Mouse (Mus musculus) lung, adult 2 months (tissue): ENCODE results near the gene Tjp1. TPM values are rescaled to one million over a fixed set of nuclear protein-coding genes. Genes with fewer than 3 reads are reported as not detected.

Source experiments
- DNase-seq: peaks from one replicate; pipeline ENCODE4 v3.0.0; 2022
- H3K4me1 ChIP-seq: fragments of 200-500 bp; 2 replicates; pipeline ENCODE4 v1.6.1; 2011; ENCODE audit warnings: low read length; ENCODE audit not compliant: control insufficient read depth, insufficient read depth
- H3K4me3 ChIP-seq: fragments of 200-500 bp; replicated peaks from 2 replicates; pipeline ENCODE3; 2011; ENCODE audit warnings: low read depth, mild to moderate bottlenecking, control low read depth, low read length; ENCODE audit errors: extremely low read depth
- CTCF ChIP-seq: fragments of 200-500 bp; IDR thresholded peaks from 2 replicates; pipeline ENCODE4 v1.5.1; 2011; ENCODE audit warnings: mild to moderate bottlenecking, low read length, control low read depth; ENCODE audit not compliant: insufficient read depth
- POLR2A ChIP-seq: fragments of 200-500 bp; IDR thresholded peaks from 2 replicates; pipeline ENCODE4 v1.6.1; 2011; ENCODE audit warnings: low read depth, mild to moderate bottlenecking, control low read depth, low read length, borderline replicate concordance; ENCODE audit errors: extremely low read depth
- WGBS: fragments of 180-500 bp; shearing (Covaris S2); methylation state at CpG from one replicate; pipeline ENCODE4 v1.1.7; 2018; 5-methylcytosine and 5-hydroxymethylcytosine counted together
- polyA plus RNA-seq: library from polyadenylated mRNA; depleted of rRNA; stranded (reverse); fragments of >200 nt; gene quantifications from 2 replicates; pipeline ENCODE4 v1.2.3, GENCODE M21; 2012

The Tjp1 gene
- polyA plus RNA-seq, 1 experiment = 64.8 TPM

- TF ChIP-seq POLR2A (no peak), CTCF (peak; percentile 88)
- no peak overlapping the region for H3K4me3 ChIP-seq
- DNase-seq = peak; percentile 84
- 16% methylated on average over 12 of the region's 12 CpGs for WGBS
- H3K4me1 ChIP-seq = 0 out of 2 replicates have a peak, but pooled peaks cover 2% of the 10 kb centered on the region
Measured at GRCm38 (mm10) chr7:65519788-65520563, 7.6 kb downstream of the Tjp1 start.

DNA sequence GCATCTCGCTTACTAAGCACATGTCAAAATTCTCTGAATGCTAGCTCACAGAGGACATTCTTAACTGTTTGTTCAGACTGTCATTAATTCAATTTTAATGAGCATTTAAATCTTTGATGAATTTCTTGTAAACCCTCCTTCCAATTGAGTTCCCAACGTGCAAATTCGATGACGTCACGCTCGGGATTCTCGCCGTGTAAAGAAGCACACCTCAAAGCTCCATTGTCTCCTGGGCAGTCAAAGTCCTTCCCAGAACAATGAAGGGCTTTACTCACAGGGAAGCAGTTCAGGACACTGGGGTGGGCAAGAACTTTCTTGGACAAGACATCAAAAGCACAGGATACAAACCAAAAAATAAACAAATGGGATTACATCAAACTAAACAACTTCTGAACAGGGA, 10.7 kb downstream of the Tjp1 start:
- 37% methylated on average over 8 of the region's 8 CpGs for whole genome bisulfite sequencing
- DNase-seq = no peak
- TF ChIP-seq POLR2A = no peak
- no peak for TF ChIP-seq CTCF
- Histone ChIP-seq H3K4me3 (no peak overlapping the region), H3K4me1 (0 out of 2 replicates have a peak, but pooled peaks cover 2% of the 10 kb centered on the region)

- H3K4me1 ChIP-seq = no peaks in the 10 kb centered on the region
- DNase-seq = no peak
- TF ChIP-seq CTCF (no peak), POLR2A (no peak)
- WGBS = 53% methylated on average over 10 of the region's 10 CpGs
- no peak overlapping the region for H3K4me3 ChIP-seq
Measured at GRCm38 (mm10) chr7:65513451-65514179, 14.0 kb downstream of the Tjp1 start.

GRCm38 (mm10) chr7:65509357-65509756, 18.2 kb downstream of the Tjp1 start:
- WGBS = 68% methylated on average over 3 of the region's 3 CpGs
- DNase-seq = no peak
- no peaks in the 10 kb centered on the region for H3K4me1 ChIP-seq
- no peak for TF ChIP-seq POLR2A
- TF ChIP-seq CTCF = no peak
- H3K4me3 ChIP-seq = no peak overlapping the region

DNA sequence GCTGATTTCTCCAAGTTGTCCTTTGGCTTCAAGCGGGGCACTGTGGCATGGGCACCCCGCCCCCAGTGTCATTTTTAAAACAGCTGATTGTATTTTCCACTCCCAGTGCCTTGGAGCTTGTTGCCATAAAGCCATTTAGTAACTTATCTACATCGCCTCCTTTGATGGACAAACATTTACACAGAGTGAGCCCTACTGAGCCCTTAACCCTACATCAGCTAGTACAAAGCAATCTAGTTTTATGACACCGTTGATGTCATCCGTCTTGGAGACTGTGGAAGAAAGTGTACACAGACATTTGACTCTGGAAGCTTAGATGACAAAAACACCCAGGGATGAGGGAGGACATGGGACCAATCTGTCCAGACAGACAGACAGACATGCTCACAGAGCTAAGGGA, 20.2 kb downstream of the Tjp1 start:
- WGBS = 66% methylated on average over 5 of the region's 5 CpGs

DNA sequence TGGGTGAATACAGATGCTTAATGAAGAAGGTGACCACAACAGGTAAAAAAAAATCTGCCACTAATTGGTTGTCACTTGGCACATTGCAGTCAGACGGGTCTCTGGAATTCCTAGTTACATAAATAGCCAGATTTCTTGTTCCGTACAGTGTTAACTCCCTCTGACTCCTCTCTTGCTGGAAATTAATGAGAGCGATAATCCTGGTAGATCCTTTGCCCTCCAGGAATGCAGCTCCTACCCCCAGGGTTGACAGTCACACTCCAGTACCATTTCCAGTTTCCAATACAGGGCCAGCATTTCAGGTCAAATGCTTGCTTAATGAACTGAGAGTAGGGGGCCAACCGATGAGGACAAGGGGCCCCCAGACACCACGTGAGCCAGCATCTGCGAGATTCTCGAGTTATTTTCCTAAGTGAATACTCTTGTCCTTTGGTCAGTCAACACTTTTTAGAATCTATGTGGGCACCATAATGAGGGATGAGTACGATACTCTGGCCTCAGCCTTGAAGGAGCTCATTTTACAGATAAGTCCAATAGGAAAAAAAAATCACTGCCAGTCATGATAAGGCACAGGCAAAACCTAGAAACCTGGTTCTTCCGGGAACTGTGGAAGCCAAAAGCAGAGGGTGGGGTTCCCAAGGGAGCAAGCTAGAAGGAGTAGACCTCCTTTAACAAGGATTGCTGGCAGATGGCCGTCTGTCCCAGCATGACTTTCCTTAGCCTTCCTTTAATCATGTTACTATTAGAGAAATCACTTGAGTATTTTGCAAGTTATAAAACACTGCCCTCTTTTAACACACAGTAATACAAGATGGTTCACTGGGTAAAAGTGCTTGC, 24.9 kb downstream of the Tjp1 start:
- TF ChIP-seq POLR2A (no peak), CTCF (no peak)
- 62% methylated on average over 10 of the region's 10 CpGs for WGBS
- DNase-seq = no peak
- no peaks in the 10 kb centered on the region for H3K4me1 ChIP-seq
- no peak overlapping the region for H3K4me3 ChIP-seq

More for the DNA sequence above, 20.2 kb downstream of the Tjp1 start:
- no peak for DNase-seq
- Histone ChIP-seq H3K4me3 (no peak overlapping the region), H3K4me1 (no peaks in the 10 kb centered on the region)
- TF ChIP-seq CTCF = no peak
- TF ChIP-seq POLR2A = no peak

DNA sequence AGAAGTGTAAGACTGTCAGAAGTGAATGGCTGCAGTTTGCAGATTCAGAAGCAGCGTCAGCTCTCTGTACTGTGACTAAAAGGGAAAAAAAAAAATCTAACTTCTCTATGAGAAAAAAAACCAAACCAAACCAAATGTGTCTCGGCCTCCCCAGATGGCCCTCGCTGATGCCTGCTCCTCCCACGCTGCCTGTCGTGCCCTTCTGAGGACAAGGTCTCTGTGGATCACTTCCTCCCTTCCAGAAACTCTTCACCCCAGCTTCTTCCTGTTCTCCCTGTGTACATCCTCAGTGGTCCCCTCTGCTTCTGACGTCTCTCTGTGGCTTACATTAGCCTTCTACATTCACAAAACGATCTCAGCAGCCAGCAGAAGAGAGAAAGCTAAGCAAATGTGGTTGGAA, 26.8 kb downstream of the Tjp1 start:
- WGBS = 28% methylated on average over 7 of the region's 7 CpGs
- Histone ChIP-seq H3K4me1 (no peaks in the 10 kb centered on the region), H3K4me3 (no peak overlapping the region)
- DNase-seq = no peak
- TF ChIP-seq POLR2A = no peak
- no peak for TF ChIP-seq CTCF

- peak; percentile 79 for DNase-seq
- peak; percentile 69 for TF ChIP-seq CTCF
- no peak for TF ChIP-seq POLR2A
- Histone ChIP-seq H3K4me3 (no peak overlapping the region), H3K4me1 (no peaks in the 10 kb centered on the region)
- WGBS = 51% methylated on average over 12 of the region's 12 CpGs
Measured at GRCm38 (mm10) chr7:65497733-65498583, 29.6 kb downstream of the Tjp1 start.

GRCm38 (mm10) chr7:65490526-65490925, 37.1 kb downstream of the Tjp1 start:
- H3K4me3 ChIP-seq = no peak overlapping the region
- no peak for TF ChIP-seq POLR2A
- TF ChIP-seq CTCF = no peak
- H3K4me1 ChIP-seq = peaks cover 3% of the 10 kb centered on the region
- no peak for DNase-seq
- WGBS = 79% methylated on average over 7 of the region's 7 CpGs
